Mouse (Mus musculus) cerebellum, postnatal 10 days (tissue): ENCODE results near the gene Atp2a2.
"Not testable (repeated sequence)": the region's sequence is repeated elsewhere in the genome, so short reads cannot be mapped to it uniquely, and the experiment has no call there.

ENCODE experiments used
- DNase-seq, 2 experiments: peaks; one replicate each; pipeline ENCODE4 v3.0.0; 2021; ENCODE audit warnings: mixed read lengths in 2 of 2

Atp2a2 gene

DNA sequence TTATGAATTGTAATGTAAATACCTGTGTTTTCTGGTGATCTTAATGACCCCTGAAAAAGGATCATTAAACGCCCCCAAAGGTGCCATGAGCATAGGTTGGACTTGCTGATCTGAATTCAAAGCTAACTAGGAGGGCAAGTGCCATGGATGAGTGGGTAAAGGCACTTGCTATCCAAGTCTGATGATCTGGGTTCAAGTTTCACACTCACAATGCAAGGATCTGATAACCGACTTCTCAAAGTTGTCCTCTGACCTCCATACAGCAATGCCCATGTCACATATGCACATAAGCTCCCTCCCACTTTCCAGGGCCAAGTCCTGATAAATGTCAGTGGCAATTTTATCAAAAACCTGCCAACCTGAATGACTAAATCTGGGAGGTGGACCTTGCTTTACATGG lies 9.0 kb downstream of the Atp2a2 start:
- DNase-seq: no peak

GRCm38 (mm10) chr5:122491385-122491784 lies 10.6 kb downstream of the Atp2a2 start:
- no peak for DNase-seq

DNA sequence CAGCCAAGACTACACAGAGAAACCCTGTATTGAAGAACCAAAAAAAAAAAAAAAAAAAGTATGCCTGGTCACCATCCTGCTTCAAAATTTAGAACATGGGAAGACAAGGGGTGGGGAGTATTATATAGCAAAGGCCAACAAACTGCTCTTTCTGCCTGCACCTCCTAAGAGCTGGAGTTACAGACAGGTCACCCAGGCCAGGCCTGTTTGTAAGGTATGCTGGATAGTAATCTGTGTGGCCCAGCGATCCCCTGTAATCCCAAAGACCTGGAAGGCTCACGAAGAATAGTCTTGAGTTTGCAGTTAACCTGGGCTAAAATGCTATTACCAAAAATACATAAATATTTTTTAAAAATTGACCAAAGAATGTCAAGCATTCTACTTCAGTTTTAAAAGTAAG lies 11.9 kb downstream of the Atp2a2 start:
- DNase-seq: no peak

DNA sequence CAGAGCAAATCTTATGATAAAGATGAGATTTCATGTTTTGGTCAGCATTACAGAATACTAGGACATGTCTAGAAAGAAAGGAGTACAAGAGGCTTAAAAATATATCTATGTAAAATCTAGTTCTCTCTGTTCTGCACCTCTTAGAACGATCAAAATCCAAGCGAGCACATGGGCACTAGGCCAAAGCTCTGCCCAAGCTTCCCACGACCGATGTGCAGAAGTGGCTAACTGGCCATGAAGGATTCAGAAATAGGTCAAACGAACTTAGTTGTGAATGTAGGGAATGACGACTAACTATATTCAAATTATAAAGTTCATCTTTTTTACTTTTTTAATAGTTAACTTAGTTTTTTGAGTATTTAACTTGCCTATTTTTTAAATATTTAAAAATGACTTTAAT lies 14.2 kb downstream of the Atp2a2 start:
- peak; percentile 36 for DNase-seq

DNA sequence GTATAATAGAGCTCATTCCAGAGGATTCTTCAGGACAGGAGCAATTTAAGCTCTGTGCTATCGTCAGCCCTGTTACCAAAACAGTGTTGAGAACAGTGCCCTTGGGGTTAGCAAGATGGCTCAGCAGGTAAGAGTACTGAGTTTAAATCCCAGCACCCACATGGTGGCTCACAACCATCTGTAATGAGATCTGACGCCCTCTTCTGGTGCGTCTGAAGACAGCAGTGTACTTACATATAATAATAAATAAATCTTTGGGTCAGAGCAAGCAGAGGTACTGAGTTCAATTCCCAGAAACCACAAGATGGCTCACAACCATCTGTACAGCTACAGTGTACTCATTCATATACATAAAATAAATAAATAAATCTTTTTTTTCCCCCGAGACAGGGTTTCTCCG lies 15.8 kb downstream of the Atp2a2 start:
- DNase-seq: not testable (repeated sequence)

GRCm38 (mm10) chr5:122482733-122483391 lies 19.2 kb downstream of the Atp2a2 start:
- DNase-seq: no peak

DNA sequence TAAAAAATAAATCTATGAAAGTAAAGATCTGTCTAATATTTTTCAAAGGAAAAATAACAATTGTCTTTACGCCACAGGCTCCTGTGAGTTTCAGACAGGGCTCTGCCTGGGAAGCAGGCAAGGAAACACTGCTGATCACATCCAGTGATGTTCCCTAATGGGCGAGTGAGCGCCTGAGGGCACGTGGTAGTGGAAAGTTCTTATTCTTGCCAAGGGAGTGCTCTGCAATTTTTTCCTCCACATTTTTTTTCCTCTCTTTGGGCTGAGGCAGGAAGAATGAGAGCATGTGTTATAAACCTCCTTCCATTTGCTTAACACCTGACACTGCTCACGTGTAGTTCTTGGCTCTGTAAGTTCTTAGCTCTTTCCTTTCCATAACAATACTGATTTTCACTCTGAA lies 20.2 kb downstream of the Atp2a2 start:
- no peak for DNase-seq

DNA sequence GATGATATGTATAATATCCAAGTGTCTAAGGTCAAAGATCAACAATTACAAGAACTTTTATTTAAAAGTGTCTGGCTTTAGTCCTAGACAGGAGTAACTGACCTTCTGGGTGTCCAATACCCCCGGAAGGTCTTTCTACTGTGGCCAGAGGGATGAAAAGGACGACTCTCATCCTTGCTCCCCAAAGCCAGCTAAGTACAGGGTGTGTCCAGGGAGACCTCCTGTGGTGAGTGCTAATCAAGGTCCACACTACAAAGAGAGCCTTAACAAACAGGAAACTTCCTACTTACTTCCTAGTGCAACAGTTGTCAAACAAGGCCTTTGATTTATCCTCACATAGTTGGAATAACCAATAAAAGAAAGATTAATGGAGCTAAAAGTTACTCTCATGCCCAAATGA lies 22.9 kb downstream of the Atp2a2 start:
- DNase-seq: no peak

- no peak for DNase-seq
Measured at GRCm38 (mm10) chr5:122477492-122477891, 24.5 kb downstream of the Atp2a2 start.

- no peak for DNase-seq
Measured at GRCm38 (mm10) chr5:122476078-122476477, 25.9 kb downstream of the Atp2a2 start.

DNA sequence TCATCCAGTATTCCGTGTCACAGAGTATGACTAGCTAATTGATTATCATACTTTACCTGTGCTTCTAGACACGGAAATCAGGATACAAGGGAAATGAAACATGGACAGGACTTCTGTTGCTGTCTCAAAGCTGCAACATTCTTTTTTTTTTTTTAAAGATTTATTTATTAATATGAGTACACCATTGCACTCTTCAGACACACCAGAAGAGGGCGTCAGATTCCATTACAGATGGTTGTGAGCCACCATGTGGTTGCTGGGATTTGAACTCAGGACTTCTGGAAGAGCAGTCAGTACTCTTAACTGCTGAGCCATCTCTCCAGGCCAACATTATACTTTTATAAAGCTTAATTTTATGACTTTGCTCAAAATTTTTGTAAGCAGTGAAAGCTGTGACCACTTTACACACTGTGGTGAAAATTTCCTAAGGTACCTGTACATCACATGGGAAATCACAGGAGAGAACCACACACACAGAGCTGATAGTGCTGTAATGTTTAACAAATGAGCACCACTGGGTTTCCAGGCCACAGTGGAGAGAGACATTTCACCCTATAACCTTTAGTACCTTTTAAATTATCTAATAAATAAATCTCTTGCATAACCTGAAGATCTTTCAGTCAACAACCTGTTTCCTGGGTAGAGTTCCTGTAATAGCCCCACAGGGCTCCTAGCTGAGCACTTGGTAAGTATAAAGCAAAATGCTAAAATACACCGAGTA lies 27.2 kb downstream of the Atp2a2 start:
- DNase-seq: no peak

DNA sequence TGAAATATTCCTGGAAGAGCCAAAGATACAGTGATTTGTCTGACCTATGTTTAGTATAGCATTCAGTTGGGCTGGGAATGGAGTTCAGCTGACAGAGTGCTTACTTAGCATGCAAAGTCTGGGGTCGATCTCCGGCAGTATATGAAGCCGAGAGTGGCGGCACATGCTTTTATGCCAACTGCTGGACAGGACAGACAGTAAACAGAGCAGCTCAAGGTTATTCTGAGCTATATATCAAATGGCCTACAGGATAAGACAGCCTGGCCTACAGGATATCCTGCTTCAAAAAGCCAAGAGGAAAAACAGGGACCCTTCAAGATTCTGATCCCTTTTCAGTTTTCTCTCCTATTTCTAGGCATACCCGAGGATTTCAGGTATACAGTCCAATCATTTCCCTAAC lies 30.4 kb downstream of the Atp2a2 start:
- DNase-seq: no peak

DNA sequence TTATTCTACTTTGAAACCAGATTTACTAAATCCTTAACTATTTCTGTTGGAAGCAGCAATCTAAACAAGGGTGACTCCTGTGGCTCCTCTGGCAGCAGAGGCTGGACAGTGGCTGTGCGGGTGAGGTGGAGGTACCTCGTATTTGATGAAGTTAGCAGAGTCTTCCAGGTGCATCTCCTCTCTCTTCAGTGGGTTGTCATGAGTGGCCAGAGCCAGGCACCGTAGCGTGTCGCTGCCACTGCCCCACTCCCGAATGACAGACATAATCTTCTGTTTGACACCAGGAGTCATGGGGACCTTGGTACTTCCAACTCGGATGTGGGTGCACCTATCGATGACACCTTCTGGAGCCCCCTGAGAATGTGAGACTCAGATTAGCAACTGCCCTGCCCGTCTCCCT lies 40.6 kb downstream of the Atp2a2 start:
- no peak for DNase-seq

GRCm38 (mm10) chr5:122460656-122461055 lies 41.4 kb downstream of the Atp2a2 start:
- DNase-seq: peak; percentile 36 to 45

DNA sequence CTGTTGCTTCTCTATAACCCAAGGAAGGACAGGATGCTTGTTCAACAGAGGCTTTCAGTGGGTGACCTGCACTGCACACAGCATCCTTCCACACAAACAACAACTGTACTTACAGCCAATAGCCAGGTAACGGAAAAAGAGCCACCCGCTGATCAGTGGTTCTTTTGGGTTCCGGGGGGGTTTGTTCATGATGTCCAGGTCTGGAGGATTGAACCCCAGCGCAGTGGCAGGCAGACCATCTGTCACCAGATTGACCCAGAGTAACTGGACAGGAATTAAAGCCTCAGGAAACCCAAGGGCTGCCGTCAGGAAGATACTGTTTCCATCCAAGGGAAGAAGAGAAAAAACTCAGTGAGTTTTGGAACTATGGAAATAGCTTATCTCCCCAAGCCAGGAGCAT lies 42.7 kb downstream of the Atp2a2 start:
- DNase-seq: no peak

- DNase-seq: no peak
Measured at GRCm38 (mm10) chr5:122458066-122458465, 44.0 kb downstream of the Atp2a2 start.

DNA sequence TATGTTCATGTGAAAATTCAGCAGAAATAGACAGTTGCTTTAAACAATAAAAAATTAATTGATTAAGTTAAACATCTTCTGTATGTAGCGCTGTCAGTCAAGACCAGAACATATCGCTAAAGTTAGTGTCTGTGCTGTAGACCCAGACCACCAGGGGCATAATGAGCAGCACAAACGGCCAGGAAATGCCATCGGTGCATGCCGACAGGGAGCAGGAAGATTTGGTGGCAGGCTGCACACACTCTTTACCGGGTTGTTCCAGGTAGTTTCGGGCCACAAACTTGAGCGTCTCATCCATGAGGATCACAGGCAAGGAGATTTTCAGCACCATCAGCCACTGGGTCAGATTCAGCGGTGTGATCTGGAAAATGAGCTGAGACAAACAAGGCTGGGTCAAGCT lies 45.0 kb downstream of the Atp2a2 start:
- DNase-seq: not testable (repeated sequence)

DNA sequence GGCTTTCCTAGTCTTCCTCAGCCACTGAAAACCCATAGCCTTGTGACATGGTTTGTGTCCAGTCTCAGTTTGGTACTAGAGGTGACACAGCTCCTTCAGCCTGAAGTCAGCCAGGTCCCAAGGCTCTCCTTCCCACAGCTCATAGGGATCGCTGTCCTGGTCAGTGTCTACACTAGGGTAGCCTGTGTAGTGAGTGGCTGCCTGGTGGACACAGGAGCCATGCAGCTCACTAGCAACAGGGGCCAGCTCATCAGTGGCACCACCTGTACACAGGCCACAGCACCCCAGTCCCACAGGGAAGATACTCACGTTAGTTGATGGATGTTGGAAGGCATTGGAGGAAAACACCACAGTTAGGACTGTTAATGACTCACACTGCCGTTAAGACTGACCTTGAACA lies 46.4 kb downstream of the Atp2a2 start:
- no peak for DNase-seq

- no peak for DNase-seq
Measured at GRCm38 (mm10) chr5:122454883-122455282, 47.1 kb downstream of the Atp2a2 start.

DNA sequence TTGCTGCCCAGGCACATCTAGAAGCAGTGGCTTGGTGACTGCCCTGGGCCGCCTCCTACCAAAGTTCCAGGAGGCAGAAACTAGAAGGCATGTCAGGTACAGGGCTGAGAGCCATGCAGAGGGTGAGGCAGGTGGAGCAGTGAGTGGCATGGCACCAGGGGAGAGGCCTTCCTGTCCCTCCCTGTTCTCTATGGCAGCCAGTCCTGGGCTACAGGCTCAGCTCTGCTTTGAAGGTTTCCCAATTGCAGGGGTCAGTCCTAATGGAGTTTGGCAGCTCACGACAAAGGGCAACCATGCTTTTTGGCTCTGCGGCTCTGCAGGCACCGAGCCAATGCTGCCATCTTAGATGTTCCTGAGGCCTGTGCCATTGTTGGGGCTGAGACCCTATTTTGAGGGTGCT lies 47.6 kb downstream of the Atp2a2 start:
- peak; percentile 40 to 42 for DNase-seq

DNA sequence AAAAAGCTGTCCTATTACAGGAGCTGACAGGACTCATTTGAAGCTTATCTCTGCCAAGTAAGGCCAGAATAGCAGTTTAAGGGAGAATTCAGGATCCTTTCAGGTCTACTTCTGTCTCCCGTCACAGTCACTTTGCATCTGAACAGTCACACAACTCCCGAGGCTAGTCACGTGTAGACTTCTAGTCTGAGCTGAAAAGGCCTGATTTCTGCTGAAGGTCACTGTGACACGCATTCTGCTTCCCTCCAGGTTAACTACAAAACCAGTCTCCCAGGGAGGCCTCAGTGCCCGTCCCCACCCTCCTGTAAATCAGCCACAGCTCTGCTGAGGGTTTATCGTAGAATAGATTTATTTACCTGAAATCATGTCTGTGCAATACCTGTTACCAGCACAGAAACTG lies 48.8 kb downstream of the Atp2a2 start:
- DNase-seq: no peak

DNA sequence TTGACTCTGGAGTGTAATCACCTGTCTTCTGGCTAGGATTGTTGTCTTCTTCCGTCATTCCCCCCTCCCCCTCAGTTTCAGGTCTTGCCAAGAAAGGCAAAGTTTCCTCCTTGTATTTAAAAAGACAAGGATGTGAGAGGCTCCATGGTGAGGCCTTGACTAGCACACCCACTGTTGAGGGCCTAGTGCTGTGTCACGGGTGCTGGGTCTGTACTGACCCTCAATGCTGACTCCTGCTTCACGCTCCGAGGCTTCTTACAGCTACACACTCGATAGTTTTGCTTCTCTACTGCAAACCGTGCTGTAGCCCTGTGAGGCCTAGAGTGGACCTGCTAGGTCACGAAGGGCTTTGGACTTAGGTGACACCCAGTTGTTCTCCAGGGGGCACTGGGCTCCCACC lies 49.8 kb downstream of the Atp2a2 start:
- no peak for DNase-seq

- DNase-seq: no peak
Measured at GRCm38 (mm10) chr5:122451324-122451723, 50.7 kb downstream of the Atp2a2 start.

- peak; percentile 50 to 51 for DNase-seq
Measured at GRCm38 (mm10) chr5:122450913-122451317, 51.1 kb downstream of the Atp2a2 start.

DNA sequence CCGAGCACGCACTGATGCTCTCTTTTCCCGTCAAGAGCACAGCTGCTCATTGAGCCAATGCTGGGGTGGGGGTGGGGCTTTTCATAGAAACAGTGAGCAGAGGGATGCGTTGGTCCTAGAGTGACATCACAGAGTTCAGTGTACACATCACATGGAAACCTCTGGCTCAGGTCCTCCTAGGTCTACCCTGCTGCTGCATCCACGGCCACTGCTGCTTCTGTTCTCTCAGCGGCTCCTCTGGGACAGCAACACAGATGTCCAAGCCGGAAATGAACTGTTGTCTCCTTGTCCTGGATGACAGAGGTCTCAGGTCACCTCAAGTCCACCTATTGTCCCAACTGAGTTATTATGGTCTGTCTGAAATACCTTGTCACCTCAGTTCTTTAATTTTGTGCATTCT lies 52.1 kb downstream of the Atp2a2 start:
- DNase-seq: no peak
